Mouse (Mus musculus): ENCODE results near the gene Sclt1.

Sclt1 gene

DNA sequence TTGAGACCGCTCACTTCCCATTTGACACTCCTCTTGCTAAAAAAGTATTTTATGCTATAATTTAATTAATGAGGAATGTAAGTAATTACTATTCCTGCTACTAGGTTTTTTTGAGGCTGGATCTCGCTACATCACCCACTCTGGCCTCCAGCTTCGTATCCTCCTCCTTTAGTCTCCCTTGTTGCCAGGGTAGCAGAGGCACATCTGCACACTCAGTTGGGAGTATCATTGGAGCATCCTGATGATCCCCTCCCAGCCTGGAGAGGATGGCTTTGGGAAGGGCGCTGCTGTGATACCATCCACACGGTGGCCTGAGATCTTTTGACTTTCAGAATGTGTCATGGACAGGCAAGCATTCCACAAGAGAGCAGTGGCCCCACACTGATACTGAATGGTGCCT is 156.8 kb downstream of the Sclt1 start:
- DNase-seq, result no peak

DNA sequence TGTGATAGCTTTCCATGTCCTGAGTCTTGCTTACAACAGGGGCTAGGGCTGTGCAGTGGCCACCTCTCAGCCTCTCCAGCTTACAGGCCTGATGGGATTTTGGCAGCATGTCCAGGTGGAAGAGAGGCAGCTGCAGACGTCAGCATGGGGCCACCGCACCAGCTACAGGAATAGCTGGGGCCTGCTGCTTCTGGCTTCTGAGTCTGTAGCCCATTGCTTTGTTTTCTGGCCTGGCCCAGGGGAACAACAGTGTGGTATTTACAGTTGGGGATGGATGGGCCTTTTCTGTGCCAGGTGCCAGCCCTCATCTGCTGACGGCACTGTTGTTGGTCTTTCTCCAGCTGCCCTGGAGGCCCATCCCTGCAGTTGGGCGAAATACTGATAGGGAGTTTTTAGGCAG is 158.7 kb downstream of the Sclt1 start:
- no peak for DNase-seq

DNA sequence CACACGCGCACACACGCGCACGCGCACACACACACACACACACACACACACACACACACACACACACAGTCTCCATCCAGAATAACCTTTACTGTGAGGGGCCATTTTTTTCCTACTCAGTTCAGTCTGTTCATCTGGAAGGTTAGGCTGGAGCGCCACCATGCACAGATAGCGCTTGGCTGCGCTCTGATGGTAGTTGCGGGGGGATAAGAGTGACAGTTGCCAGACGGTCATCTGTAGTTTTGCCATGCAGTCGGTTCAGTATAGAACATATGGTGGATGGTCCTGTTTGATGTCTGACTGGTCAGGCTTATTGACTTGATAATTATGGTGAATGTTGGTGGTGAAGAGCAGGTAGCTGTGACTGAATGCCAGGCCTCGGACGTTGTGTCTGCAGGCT is 159.2 kb downstream of the Sclt1 start:
- no peak for DNase-seq

DNA sequence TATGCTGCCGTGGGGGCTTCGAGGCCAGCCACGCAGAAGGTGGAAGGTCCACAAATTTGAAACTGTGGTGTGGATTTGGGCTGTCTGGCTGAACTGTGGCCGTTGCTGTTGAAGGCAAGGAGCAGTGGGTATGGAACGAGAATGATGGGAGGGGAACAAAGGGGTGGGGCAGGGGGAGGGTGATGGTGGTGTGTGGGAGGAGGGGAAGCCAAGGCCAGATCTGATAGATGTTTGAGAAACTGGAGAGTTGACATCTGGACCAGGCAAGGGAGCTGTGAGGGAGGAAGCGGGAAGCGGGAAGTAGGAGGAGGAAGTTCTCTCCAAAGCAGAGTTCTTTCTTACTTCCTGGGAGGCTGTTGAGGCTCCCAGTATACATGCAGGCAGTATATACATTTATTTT is 160.1 kb downstream of the Sclt1 start:
- no peak for DNase-seq

DNA sequence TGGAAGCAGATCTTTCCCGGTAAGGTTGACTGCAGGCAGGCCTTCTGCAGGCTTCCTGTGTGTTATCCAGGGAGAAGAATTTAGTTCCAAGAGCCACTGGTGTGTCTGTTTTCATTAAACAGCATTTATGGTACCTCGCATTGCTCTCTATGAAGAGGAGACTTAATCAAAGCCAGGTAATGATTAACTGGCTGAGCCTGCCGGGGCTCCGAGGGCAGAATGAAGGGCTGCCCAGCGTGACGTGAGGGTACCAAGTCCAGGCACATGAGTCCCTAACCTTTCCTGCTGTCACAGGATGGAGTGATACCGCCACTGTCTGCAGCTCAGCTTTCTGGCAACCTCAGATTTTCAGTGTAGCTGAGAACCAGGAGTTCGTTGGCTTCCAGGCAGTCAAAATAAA is 160.9 kb downstream of the Sclt1 start:
- DNase-seq, result no peak

DNA sequence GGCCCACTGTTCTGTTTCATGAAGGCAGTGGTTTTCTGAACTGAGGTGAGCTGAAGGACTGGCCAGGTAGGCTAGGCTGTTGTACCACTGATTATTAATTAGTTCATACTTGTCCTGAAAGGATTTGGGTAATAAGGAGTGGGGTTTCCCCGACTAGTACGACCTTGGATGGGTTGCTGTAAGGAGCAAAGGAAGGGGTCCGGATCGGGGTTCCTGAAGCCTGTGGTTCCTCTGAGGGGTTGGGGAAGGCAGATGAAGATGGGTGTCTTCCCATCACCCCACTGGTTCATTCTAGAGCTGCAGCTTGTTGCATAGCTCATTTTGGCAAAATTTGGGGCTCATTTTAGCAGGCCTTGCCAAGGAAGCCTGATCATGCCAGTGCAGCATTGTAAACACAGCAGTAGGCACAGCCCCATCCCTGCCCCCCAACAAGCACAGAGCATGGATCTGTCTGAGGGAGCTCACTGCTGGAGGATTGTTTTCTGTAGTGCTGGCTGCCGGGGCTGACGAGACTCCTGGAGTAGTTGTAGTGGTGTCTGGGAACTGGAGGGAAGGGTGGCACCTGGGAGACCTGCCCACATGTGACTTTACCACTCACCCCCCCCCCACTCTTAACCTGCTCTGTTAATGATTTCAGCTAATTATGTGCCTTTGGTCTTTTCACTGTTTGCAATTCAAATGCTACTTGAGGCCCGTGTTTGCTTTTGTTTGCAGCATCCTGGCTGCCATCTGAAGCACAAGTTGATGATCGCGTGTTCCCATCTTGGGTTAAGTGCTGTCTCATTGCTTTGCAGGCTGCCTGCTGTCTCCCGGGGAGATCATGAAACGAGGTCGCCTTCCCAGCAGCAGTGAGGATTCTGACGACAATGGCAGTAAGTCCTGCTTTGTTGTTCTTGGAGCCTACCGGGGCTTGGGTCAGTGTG is 161.7 kb downstream of the Sclt1 start:
- no peak for DNase-seq

DNA sequence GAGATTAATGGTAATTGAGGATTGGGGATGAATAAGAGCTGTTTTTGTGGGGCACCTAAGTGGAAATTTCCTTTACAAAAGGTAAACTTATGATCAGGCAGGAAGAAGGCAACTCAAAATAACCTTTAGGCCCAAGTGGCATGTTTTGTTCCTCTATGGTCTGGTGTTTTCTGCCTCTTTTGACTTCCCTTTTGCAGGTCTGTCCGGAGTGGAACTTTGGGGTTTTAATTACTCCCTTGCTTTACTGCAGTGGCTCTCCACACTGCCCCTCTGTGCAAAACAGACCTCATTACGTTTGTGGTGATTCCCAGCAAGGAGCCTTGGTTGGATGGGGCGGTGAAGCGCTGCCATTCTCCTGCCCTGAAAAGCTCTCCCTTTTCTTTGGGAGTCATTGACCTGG is 162.4 kb downstream of the Sclt1 start:
- DNase-seq, result no peak

DNA sequence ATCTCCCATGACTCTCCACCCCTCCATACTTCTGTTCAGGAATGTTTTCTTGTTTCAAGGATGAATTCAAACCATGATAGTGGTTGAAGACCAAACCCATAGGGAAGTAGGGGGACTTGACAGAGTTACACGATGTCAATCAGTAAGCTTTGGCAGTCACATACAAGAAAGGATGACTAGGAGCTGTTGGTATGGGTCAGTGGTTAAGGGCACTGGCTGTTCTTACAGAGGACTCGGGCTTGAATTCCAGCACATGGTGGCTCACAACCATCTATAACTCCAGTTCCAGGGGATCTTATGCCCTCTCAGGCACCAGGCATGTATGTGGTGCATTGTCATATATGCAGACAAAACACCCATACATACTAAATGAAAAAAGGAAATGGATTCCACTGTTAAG is 165.1 kb downstream of the Sclt1 start:
- DNase-seq, result no peak

Data from thymus, postnatal 4 days (tissue).